Mouse (Mus musculus) C2C12 (cell line): Measurements from ENCODE around the gene Cat. TPM values are rescaled to one million over a fixed set of nuclear protein-coding genes. Genes with fewer than 3 reads are reported as not detected.

Source experiments
- H3K27me3 ChIP-seq: one replicate; pipeline ENCODE4 v1.6.1; 2011; ENCODE audit not compliant: control insufficient read depth, insufficient read depth, insufficient read length
- H3K36me3 ChIP-seq: one replicate; pipeline ENCODE4 v1.6.1; 2011; ENCODE audit not compliant: control insufficient read depth, insufficient read depth
- H3K4me3 ChIP-seq: one replicate; pipeline ENCODE4 v1.5.1; 2011; ENCODE audit warnings: mild to moderate bottlenecking, control low read depth; ENCODE audit not compliant: poor library complexity, insufficient read depth, severe bottlenecking
- H3K79me2 ChIP-seq: one replicate; pipeline ENCODE4 v1.6.1; 2011; ENCODE audit not compliant: control insufficient read depth, insufficient read depth
- H3K79me3 ChIP-seq: one replicate; pipeline ENCODE4 v1.6.1; 2011; ENCODE audit warnings: low read depth, control low read depth
- H3ac ChIP-seq: one replicate; pipeline ENCODE3; 2011; ENCODE audit warnings: low read depth; ENCODE audit not compliant: control insufficient read depth, insufficient read length
- CEBPB ChIP-seq: IDR thresholded peaks from one replicate; pipeline ENCODE4 v1.6.1; 2011; ENCODE audit warnings: low read depth, mild to moderate bottlenecking, control low read depth, moderate library complexity
- CTCF ChIP-seq: IDR thresholded peaks from one replicate; pipeline ENCODE4 v1.5.1; 2011; ENCODE audit not compliant: control insufficient read depth, insufficient read depth, insufficient read length
- FOSL1 ChIP-seq: IDR thresholded peaks from one replicate; pipeline ENCODE4 v1.8.0; 2011; ENCODE audit warnings: mild to moderate bottlenecking, low read length; ENCODE audit not compliant: poor library complexity, insufficient read depth, severe bottlenecking
- MAX ChIP-seq: IDR thresholded peaks from one replicate; pipeline ENCODE4 v1.6.1; 2011; ENCODE audit warnings: mild to moderate bottlenecking, control low read depth
- MYOD1 ChIP-seq: IDR thresholded peaks from one replicate; pipeline ENCODE4 v1.6.1; 2011; ENCODE audit warnings: low read depth; ENCODE audit not compliant: control insufficient read depth, insufficient read length
- MYOG ChIP-seq: IDR thresholded peaks from one replicate; pipeline ENCODE4 v1.6.1; 2011; ENCODE audit not compliant: control insufficient read depth, insufficient read length; ENCODE audit errors: extremely low read depth
- USF1 ChIP-seq: IDR thresholded peaks from one replicate; pipeline ENCODE4 v1.6.1; 2011; ENCODE audit warnings: low read depth, mild to moderate bottlenecking, control low read depth, moderate library complexity
- polyA plus RNA-seq: library from polyadenylated mRNA; unstranded; fragments of >200 nt; fragmentation: generic; extraction: Trizol; gene quantifications from one replicate; pipeline ENCODE4 v1.2.1, GENCODE M21; 2012; ENCODE audit warnings: missing spikeins

Cat gene
- polyA plus RNA-seq, 1 experiment, result 14.5 TPM

DNA sequence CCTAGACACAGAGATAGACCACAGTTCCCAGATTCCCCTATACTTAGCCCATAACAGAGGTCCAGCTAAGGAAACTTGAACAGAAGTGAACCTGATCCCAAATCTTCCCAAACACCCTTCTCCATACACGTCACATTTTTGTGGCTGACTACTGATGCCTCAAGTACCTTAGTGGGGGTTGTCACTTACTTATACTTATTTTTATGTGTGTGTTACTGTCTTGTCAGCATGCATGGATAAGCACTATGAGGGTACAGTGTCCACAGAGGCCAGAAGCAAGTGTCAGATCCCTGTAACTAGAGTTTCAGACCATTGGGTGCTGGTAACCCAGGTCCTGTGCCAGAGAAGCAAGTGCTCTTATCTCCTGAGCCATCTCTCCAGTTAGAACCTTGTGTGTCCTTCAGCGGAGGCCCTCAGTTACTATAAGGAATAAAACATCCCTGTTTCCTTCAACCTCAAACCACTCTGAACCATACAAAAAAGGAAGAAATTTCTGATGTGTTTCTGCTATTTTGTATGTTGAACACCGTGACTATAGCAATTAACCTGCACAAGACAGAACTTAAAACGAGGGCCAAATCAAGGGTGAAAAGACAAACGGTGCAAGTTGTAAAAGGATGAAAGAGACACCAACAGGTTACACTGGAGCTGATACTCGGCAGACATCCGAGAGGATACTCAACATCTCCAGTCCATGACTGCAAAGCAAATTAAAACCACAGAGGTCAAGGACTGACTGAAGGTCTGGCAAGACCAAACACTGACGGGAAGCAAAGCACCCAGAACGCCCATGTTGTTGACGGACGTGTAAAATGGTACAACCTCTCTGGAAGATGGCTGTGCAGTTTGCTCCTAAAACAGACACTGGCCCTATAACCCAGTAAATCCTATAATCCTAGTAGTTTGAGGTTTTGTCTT, 3.4 kb downstream of the Cat start:
- H3K79me2 ChIP-seq, result peaks cover 25% of the 10 kb centered on the region
- H3K79me3 ChIP-seq, result peaks cover 3% of the 10 kb centered on the region
- no peaks in the 10 kb centered on the region for H3K27me3 ChIP-seq
- no peak for TF ChIP-seq CEBPB
- TF ChIP-seq CTCF, result no peak
- no peak for TF ChIP-seq MAX
- TF ChIP-seq FOSL1, result no peak
- no peak for TF ChIP-seq MYOG
- no peak for TF ChIP-seq USF1
- TF ChIP-seq MYOD1, result no peak
- H3K36me3 ChIP-seq, result no peaks in the 10 kb centered on the region
- H3ac ChIP-seq, result no peak overlapping the region
- no peak overlapping the region for H3K4me3 ChIP-seq

DNA sequence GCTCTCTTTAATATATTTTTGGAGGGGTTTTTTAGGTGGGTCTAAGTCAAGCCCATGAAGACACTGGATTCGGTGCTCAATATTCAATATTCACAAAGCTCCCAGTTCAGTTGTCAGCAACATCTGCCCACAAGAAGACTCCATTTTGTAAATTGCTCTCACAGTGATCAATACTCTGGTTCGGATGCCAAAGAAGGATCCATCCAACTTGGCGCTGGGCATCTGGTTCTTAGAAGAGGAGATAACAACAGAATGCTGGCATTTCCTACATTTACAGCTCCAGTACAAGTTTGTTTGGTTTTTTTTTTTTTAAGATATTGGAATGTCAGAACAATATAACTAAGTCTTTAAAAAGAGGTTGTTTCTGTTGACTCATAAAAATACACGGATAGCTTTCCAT, 4.1 kb downstream of the Cat start:
- H3K27me3 ChIP-seq, result no peaks in the 10 kb centered on the region
- TF ChIP-seq USF1 (no peak), CTCF (no peak), MYOG (no peak), MAX (no peak), CEBPB (no peak), MYOD1 (no peak), FOSL1 (no peak)
- H3K4me3 ChIP-seq, result no peak overlapping the region
- H3K79me2 ChIP-seq, result peaks cover 25% of the 10 kb centered on the region
- H3K79me3 ChIP-seq, result peaks cover 3% of the 10 kb centered on the region
- no peak overlapping the region for H3ac ChIP-seq
- no peaks in the 10 kb centered on the region for H3K36me3 ChIP-seq

DNA sequence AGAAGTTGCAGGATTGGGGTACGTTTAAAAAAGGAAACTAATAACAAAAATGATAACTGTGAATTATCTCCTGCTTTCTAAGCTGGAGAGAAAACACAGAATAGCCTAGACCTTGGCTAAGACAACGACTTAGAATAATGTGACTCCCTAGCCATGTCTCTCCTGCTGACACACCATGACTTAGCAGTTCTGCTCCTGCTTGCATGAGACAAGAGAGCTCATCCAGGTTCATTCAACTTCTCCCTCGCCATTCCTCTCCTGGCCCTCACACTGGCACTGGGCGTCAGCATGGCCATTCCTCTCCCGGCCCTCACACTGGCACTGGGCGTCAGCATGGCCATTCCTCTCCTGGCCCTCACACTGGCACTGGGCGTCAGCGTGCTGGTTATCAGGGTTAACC, 4.7 kb downstream of the Cat start:
- Histone ChIP-seq H3ac (no peak overlapping the region), H3K79me3 (peaks cover 3% of the 10 kb centered on the region), H3K36me3 (peaks cover 1% of the 10 kb centered on the region), H3K4me3 (no peak overlapping the region), H3K27me3 (no peaks in the 10 kb centered on the region), H3K79me2 (peaks cover 25% of the 10 kb centered on the region)
- no peak for TF ChIP-seq MAX
- no peak for TF ChIP-seq CEBPB
- TF ChIP-seq FOSL1, result no peak
- no peak for TF ChIP-seq MYOD1
- TF ChIP-seq MYOG, result no peak
- no peak for TF ChIP-seq USF1
- no peak for TF ChIP-seq CTCF

DNA sequence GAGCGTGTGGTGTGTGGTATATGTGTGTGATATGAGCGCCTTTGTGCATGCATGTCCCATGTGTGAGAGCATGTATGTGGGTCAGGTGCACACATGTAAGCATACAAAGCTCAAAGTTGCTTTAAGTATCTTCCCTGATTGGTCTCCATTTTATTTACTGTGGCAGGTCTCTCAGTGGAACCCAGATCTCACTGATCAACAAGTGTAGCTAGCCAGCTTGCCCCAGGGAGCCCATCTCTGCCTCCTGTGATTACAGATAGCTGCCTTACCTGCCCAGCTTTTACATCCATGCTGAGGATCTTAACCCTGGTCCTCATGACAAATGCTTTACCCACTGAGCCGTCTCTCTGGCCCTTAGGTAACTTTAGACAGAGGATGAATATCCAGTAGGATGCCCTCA, 6.6 kb downstream of the Cat start:
- TF ChIP-seq USF1, result no peak
- TF ChIP-seq MYOD1, result no peak
- TF ChIP-seq FOSL1, result no peak
- no peak for TF ChIP-seq MYOG
- TF ChIP-seq CTCF, result no peak
- TF ChIP-seq CEBPB, result no peak
- no peak for TF ChIP-seq MAX

DNA sequence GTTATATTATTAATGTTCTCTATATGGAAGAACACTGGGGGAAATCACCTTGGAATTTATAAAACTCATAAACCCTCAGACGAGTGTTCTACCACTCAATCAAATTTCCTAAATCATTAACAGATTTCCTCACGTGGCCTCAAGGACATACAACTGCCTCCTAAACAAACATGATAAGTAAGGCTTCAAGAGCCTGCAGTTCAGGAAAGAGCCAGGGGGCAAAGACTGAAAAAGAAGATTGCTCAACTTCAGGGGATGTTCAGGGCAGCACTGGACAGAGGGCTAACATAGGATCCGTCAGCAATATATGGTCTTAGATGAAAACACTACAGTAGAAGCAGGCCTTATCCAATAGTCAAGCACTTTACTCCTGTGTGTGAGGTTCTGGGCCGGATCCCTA, 7.5 kb downstream of the Cat start:
- peaks cover 5% of the 10 kb centered on the region for H3K79me2 ChIP-seq
- TF ChIP-seq MAX (no peak), FOSL1 (no peak), CEBPB (no peak), CTCF (no peak)

More for the DNA sequence above, 6.6 kb downstream of the Cat start:
- H3K79me2 ChIP-seq, result peaks cover 11% of the 10 kb centered on the region
- no peaks in the 10 kb centered on the region for H3K27me3 ChIP-seq
- H3K4me3 ChIP-seq, result no peak overlapping the region
- H3K79me3 ChIP-seq, result peaks cover 3% of the 10 kb centered on the region
- peaks cover 15% of the 10 kb centered on the region for H3K36me3 ChIP-seq
- H3ac ChIP-seq, result no peak overlapping the region

DNA sequence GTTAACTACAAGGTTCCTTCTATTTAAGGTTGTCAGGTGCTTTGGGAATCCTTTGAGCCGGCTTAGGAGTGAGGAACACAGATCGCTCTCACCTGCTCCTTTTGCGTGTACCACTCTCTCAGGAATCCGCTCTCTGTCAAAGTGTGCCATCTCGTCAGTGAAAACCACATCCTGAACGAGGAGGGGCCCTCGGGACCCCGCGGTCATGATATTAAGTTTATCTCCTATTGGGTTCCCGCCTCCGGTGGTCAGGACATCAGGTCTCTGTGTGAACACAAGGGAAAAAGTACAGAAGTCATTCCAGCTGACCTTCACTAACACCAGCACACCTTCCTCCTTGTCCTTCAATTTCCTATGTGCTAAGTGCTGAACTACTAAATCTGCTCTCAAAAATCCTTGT, 8.3 kb downstream of the Cat start:
- TF ChIP-seq FOSL1 (no peak), CTCF (no peak), CEBPB (no peak), MAX (no peak), MYOD1 (no peak)
- Histone ChIP-seq H3K79me2 (peaks cover 5% of the 10 kb centered on the region), H3K36me3 (peaks cover 21% of the 10 kb centered on the region), H3K4me3 (no peak overlapping the region), H3K27me3 (no peaks in the 10 kb centered on the region), H3ac (no peak overlapping the region), H3K79me3 (peaks cover 1% of the 10 kb centered on the region)

More for the DNA sequence above, 7.5 kb downstream of the Cat start:
- H3K4me3 ChIP-seq, result no peak overlapping the region
- peaks cover 20% of the 10 kb centered on the region for H3K36me3 ChIP-seq
- H3K27me3 ChIP-seq, result no peaks in the 10 kb centered on the region
- H3ac ChIP-seq, result no peak overlapping the region
- H3K79me3 ChIP-seq, result peaks cover 1% of the 10 kb centered on the region
